Mouse (Mus musculus) bone marrow, adult 2 months (tissue): ENCODE data around the gene Klhdc1. TPM values are rescaled to one million over a fixed set of nuclear protein-coding genes. Genes with fewer than 3 reads are reported as not detected.

Source experiments
- H3K27ac ChIP-seq: fragments of 200-500 bp; 2 replicates; pipeline ENCODE4 v1.5.1; 2012; ENCODE audit warnings: low read depth, mild to moderate bottlenecking, control low read depth, inconsistent platforms, low read length; ENCODE audit not compliant: control insufficient read depth, poor library complexity, insufficient read depth
- H3K4me1 ChIP-seq: fragments of 200-500 bp; 2 replicates; pipeline ENCODE4 v1.6.1; 2011; ENCODE audit warnings: low read length; ENCODE audit not compliant: control insufficient read depth, insufficient read depth
- H3K4me3 ChIP-seq: fragments of 200-500 bp; replicated peaks from 2 replicates; pipeline ENCODE3; 2011; ENCODE audit warnings: mild to moderate bottlenecking, low read depth, low read length, control low read depth; ENCODE audit not compliant: control insufficient read depth
- CTCF ChIP-seq: fragments of 200-500 bp; IDR thresholded peaks from 2 replicates; pipeline ENCODE4 v1.5.1; 2011; ENCODE audit warnings: low read length, control low read depth; ENCODE audit not compliant: control insufficient read depth, insufficient read depth
- POLR2A ChIP-seq: fragments of 200-500 bp; IDR thresholded peaks from 2 replicates; pipeline ENCODE4 v1.6.1; 2011; ENCODE audit warnings: low read depth, mild to moderate bottlenecking, control low read depth, low read length, borderline replicate concordance; ENCODE audit not compliant: control insufficient read depth
- WGBS: fragments of 180-500 bp; shearing (Covaris S2); methylation state at CpG from one replicate; pipeline ENCODE4 v1.1.7; 2018; 5-methylcytosine and 5-hydroxymethylcytosine counted together
- polyA plus RNA-seq: library from polyadenylated mRNA; stranded (reverse); fragments of >200 nt; gene quantifications from 2 replicates; pipeline ENCODE4 v1.2.4, GENCODE M21; 2011; ENCODE audit warnings: low replicate concordance; ENCODE audit not compliant: missing spikeins, insufficient read depth, insufficient read length

Klhdc1 gene
- polyA plus RNA-seq, 1 experiment, result not detected

DNA sequence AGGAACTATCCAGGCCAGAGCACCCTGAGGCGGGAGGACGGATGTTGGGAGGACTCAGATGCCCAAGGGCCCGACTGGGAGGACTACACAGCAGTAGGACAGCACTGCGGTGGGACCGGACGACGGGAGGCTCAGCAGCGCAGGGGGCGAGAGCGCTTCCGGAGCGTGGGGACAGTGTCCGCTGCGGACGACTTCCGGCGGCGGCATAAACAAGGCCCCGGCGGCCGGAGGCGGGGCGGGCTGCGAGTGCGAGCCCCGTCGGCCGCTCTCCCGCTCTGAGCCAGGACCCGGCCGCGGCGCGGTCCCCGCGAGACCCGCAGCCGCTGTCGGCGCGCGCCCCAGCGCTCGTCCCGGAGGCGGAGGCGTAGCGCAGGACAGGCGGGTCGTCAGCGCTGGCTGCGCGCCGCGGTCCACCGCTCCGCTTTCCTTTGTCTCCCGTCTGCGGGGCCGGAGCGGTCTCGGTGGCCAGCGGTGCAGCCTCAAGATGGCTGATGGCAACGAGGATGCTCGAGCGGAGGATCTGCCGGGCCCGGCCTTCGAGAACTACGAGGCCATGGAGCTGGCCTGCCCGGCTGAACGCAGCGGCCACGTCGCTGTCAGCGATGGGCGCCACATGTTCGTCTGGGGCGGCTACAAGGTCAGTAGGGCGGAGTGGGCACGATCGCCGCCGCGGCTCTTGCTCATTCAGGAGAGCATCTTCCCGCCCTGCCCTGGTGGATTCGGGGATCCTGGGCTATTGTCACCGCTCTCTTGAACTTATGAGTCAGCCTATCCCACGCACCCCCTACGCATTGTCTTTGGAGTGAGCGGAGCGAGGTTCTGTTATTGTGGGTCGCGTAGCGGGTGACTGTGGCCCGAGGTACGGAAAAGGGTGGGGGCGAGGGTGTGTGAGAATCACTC is 55.8 kb downstream of the Klhdc1 start, which contains the start of gene Klhdc2:
Gene Klhdc2, plus strand, starts transcription at position 171 of the 900 bp plus-strand sequence.
- under 1% methylated on average over 98 of the region's 98 CpGs for WGBS
- Histone ChIP-seq H3K4me3 (peak within 1 kb of the TSS; percentile 97), H3K4me1 (peaks cover 1% of the 10 kb centered on the region), H3K27ac (peak within 1 kb of the TSS; percentile 97)
- TF ChIP-seq POLR2A (peak; percentile 76; the same call in 1 of the 2 replicates), CTCF (peak; percentile 10; the same call in 1 of the 2 replicates)

DNA sequence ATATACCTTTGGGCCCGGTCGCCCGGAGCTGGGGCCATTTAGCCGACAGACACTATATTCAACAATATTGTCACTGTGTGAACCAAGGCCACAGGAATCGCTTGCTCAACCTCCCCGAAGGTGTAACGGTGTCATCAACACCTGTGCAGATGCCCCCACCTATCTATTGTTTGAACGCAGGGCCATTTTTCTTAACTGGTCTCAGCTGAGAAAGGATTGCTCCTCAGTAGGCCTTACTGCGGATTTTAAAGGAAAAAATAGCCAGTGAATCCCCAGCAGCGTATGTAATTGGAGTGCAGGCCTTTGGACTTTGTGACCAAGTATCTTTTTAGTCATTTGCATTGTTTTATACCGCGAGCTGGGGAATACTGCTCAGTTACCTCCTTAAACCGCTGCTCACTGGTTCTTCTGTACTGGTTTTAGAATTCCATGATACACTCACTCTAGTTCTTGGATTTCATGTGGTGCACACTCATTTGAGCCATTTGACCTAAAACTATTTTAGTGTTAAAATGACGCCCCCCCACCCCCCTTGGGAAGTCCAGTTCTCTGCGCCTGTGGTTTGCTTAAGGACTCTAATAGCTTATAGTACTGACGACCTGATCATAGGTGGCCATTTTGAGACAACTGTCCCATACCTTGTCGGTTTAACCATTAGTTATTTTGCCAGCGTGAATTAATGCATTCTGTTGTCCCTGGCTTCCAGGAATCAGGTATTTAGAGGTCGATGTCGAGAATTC is 56.6 kb downstream of the Klhdc1 start:
- no peak for TF ChIP-seq CTCF
- no peak for TF ChIP-seq POLR2A

DNA sequence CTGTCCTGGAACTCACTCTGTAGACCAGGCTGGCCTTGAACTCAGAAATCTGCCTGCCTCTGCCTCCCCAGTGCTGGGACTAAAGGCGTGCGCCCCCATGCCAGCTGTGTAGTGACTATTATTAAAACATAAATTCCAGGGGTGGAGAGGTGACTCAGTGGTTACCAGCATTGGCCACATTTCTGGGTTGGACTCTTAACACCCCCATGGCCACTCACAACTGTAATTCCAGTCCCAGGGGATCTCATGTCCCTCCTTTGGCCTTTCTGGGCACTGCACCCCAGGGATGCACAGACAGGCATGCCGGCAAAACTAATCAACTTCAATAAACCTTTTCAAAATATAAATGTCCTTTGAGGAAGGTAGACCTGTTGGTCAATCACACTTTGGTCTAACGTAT is 57.3 kb downstream of the Klhdc1 start:
- Histone ChIP-seq H3K4me3 (peak overlapping the region; percentile 29), H3K4me1 (peaks cover 1% of the 10 kb centered on the region), H3K27ac (no peak overlapping the region)
- 78% methylated on average over 4 of the region's 4 CpGs for WGBS
- TF ChIP-seq POLR2A (no peak), CTCF (no peak)

More for the DNA sequence above, 56.6 kb downstream of the Klhdc1 start:
- Histone ChIP-seq H3K4me1 (peaks cover 1% of the 10 kb centered on the region), H3K4me3 (peak overlapping the region; percentile 97), H3K27ac (peak overlapping the region; percentile 97)
- 27% methylated on average over 20 of the region's 20 CpGs for WGBS

DNA sequence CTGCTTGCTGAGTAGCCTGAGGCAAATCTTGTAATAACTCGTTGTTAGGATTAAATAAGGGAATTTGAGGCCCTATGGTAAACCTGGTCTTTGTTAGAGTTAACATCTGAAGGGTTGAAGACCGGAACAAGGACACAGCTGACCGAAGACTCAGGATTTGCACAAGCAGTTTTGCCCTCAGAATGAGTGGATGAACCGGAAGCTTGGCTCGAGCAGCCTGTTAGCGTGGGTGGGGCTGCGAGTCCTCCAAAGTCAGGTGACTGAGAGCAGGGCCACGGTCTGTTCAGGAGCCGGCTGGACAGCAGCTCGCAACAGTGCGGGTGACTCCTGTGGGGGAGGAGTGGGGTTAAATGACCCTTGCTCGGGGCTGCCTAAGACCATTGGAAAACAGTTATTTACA is 58.3 kb downstream of the Klhdc1 start:
- 83% methylated on average over 12 of the region's 12 CpGs for WGBS
- Histone ChIP-seq H3K4me3 (no peak overlapping the region), H3K4me1 (peaks cover 1% of the 10 kb centered on the region), H3K27ac (no peak overlapping the region)
- TF ChIP-seq CTCF (no peak), POLR2A (no peak)

DNA sequence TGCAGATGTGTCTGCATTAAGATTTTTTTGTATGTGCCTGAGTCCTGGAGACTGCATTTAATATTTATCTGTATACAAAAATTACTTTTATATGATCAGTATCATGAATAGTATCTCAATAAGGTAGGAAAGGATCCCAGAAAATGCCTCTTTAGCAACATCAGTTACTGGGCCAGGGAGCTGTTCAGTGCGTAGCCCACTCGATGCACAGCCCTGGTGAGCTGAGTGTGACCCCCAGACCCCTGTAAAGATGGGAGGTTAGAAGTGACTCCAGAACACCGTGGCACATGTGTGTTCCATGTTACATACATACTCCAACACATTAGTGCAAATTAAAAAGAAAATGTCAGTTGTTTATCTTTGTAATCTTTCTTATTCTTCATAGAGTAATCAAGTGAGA is 58.9 kb downstream of the Klhdc1 start:
- H3K27ac ChIP-seq, result no peak overlapping the region
- 96% methylated on average over 3 of the region's 3 CpGs for WGBS
- no peak overlapping the region for H3K4me3 ChIP-seq
- TF ChIP-seq CTCF (no peak), POLR2A (no peak)
- peaks cover 1% of the 10 kb centered on the region for H3K4me1 ChIP-seq

DNA sequence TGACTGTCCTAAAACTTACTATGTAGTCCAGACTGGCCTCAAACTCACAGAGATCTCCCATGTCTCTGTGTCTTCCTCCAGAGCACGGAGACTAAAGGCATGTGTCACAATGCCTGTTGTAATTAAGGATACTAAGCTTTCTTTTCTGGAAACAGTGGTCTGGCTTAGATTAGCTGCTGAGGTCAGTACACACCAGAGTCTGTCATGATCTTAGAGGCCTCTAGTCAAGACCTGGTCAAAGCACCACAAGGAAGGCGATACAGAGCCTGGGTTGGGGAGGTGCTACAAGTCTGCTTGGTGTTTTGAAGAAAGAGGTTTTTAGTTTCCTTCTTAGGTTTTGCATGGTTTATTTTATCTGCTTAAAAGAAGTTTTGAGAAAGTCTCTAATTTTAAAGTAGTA is 59.4 kb downstream of the Klhdc1 start:
- H3K27ac ChIP-seq, result no peak overlapping the region
- WGBS, result 79% methylated on average over 2 of the region's 2 CpGs
- no peak overlapping the region for H3K4me3 ChIP-seq
- TF ChIP-seq POLR2A, result no peak
- no peak for TF ChIP-seq CTCF
- H3K4me1 ChIP-seq, result peaks cover 1% of the 10 kb centered on the region

DNA sequence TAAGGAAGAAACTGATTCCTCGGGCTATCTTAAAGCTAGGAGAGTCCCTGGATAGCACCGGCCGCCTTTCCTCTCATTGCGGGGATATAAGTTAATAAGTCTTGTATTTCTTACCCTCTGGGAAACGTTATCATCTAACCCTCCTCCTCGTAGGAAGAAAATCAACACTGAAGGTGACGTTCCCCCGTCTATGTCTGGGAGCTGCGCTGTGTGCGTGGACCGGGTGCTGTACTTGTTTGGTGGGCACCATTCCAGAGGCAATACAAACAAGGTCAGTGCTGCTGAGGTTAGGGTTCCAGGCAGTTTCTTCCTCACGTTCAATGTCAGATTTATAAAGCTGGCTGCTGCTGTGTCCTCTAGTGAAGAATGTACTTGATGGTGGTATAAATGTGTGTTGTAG is 61.2 kb downstream of the Klhdc1 start:
- no peak for TF ChIP-seq CTCF
- H3K4me1 ChIP-seq, result no peaks in the 10 kb centered on the region; the same call in 1 of the 2 replicates
- H3K27ac ChIP-seq, result no peak overlapping the region
- 94% methylated on average over 12 of the region's 12 CpGs for WGBS
- H3K4me3 ChIP-seq, result no peak overlapping the region

DNA sequence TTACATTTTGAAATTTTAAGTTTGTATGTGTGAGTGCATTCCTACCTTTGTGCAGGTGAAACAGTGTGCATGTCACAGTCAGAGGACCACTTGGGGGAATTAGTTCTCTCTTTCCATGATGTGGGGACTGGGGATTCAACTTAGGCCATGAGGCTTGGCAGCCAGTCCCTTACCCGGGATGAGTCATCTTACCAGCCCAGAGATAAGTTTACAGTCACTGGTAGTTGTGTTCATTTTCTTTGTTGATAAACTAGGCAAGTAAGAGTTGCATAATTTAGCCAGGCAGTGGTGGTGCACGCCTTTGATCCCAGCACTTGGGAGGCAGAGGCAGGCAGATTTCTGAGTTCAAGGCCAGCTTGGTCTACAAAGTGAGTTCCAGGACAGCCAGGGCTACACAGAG is 63.1 kb downstream of the Klhdc1 start:
- no peak overlapping the region for H3K27ac ChIP-seq
- no peak overlapping the region for H3K4me3 ChIP-seq
- no peak for TF ChIP-seq CTCF
- TF ChIP-seq POLR2A, result no peak
- WGBS, result 70% methylated on average over 2 of the region's 2 CpGs
- H3K4me1 ChIP-seq, result no peaks in the 10 kb centered on the region
